Mouse (Mus musculus): ENCODE results near the gene Olfr702. TPM values are rescaled to one million over a fixed set of nuclear protein-coding genes. Genes with fewer than 3 reads are reported as not detected.

The Olfr702 gene
- not detected in 2 replicates for polyA plus RNA-seq (2015; fragmentation: Nextera tagmentation; extraction: Ambion mirVana)

GRCm38 (mm10) chr7:106833793-106834192 is at the start of gene Olfr702:
Gene Olfr702 (minus strand): TSS chr7:106833893.
- H3K4me1 ChIP-seq: no peaks in the 10 kb centered on the region
- no peak within 1 kb of the TSS for H3K9ac ChIP-seq (replicated peaks)
- no peak within 1 kb of the TSS for H3K4me2 ChIP-seq (replicated peaks)
- no peaks in the 10 kb centered on the region for H3K27me3 ChIP-seq
- no peak within 1 kb of the TSS for H3K4me3 ChIP-seq
- H3K36me3 ChIP-seq: no peaks in the 10 kb centered on the region
- H3K27ac ChIP-seq (replicated peaks): no peak within 1 kb of the TSS
- H3K9me3 ChIP-seq: no peaks in the 10 kb centered on the region
- ATAC-seq (replicated peaks): no peak

GRCm38 (mm10) chr7:106876791-106877190 is 43.1 kb upstream of the Olfr702 start, which contains the start of gene Olfr705:
Gene Olfr705 (minus strand): TSS chr7:106876891.
- H3K4me1 ChIP-seq: no peaks in the 10 kb centered on the region
- no peak within 1 kb of the TSS for H3K4me2 ChIP-seq (replicated peaks)
- H3K4me3 ChIP-seq: no peak within 1 kb of the TSS
- no peak within 1 kb of the TSS for H3K9ac ChIP-seq (replicated peaks)
- no peak within 1 kb of the TSS for H3K27ac ChIP-seq (replicated peaks)
- ATAC-seq (replicated peaks): no peak
- H3K27me3 ChIP-seq: no peaks in the 10 kb centered on the region
- H3K9me3 ChIP-seq: no peaks in the 10 kb centered on the region
- no peaks in the 10 kb centered on the region for H3K36me3 ChIP-seq
- WGBS: 78% methylated on average over 3 of the region's 3 CpGs

- Histone ChIP-seq H3K4me2 (replicated peaks) (no peak within 1 kb of the TSS), H3K9ac (replicated peaks) (no peak within 1 kb of the TSS), H3K4me1 (no peaks in the 10 kb centered on the region), H3K36me3 (no peaks in the 10 kb centered on the region), H3K27ac (replicated peaks) (no peak within 1 kb of the TSS), H3K9me3 (no peaks in the 10 kb centered on the region), H3K27me3 (no peaks in the 10 kb centered on the region), H3K4me3 (no peak within 1 kb of the TSS)
- ATAC-seq (replicated peaks): no peak
Measured at GRCm38 (mm10) chr7:106862885-106863284, 29.2 kb upstream of the Olfr702 start, which contains the start of gene Olfr704. Gene Olfr704 (plus strand): TSS chr7:106863185.

GRCm38 (mm10) chr7:106843060-106843459 is 9.4 kb upstream of the Olfr702 start, which contains the start of gene Olfr703:
Gene Olfr703 (plus strand): TSS chr7:106843360.
- Histone ChIP-seq H3K36me3 (no peaks in the 10 kb centered on the region), H3K27me3 (no peaks in the 10 kb centered on the region), H3K4me2 (replicated peaks) (no peak within 1 kb of the TSS), H3K4me3 (no peak within 1 kb of the TSS), H3K9me3 (no peaks in the 10 kb centered on the region; the same call in 1 of the 2 replicates), H3K9ac (replicated peaks) (no peak within 1 kb of the TSS), H3K4me1 (no peaks in the 10 kb centered on the region), H3K27ac (replicated peaks) (no peak within 1 kb of the TSS)
- no peak for ATAC-seq (replicated peaks)
- WGBS: 73% methylated on average over 2 of the region's 2 CpGs

GRCm38 (mm10) chr7:106818414-106818813 is 15.3 kb downstream of the Olfr702 start:
- H3K4me3 ChIP-seq: no peak overlapping the region
- ATAC-seq (replicated peaks): no peak
- no peaks in the 10 kb centered on the region for H3K27me3 ChIP-seq
- no peaks in the 10 kb centered on the region for H3K9me3 ChIP-seq
- H3K27ac ChIP-seq (replicated peaks): no peak overlapping the region
- no peak overlapping the region for H3K4me2 ChIP-seq (replicated peaks)
- H3K4me1 ChIP-seq: no peaks in the 10 kb centered on the region
- no peaks in the 10 kb centered on the region for H3K36me3 ChIP-seq
- H3K9ac ChIP-seq (replicated peaks): no peak overlapping the region

DNA sequence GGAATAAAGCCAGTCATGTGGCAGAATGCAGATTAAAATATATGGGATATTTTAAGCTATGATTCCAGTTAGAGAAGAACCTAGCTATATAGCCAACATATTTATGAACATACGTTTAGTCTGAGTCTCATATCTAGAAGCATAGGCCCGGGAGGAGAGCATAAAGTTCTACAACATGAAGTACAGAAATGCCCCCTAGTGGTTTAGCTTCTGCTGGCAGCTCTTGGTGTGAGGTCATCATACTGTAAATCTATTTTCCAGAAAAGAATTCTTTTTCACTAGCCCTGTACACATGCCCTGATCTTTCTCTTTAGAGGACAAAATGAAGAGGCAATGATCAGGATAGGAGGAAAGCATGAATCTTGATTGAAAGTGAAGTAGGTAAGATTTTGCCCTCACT is 17.9 kb downstream of the Olfr702 start:
- H3K27me3 ChIP-seq: no peaks in the 10 kb centered on the region
- H3K9me3 ChIP-seq: no peaks in the 10 kb centered on the region
- H3K4me1 ChIP-seq: no peaks in the 10 kb centered on the region
- no peak overlapping the region for H3K27ac ChIP-seq (replicated peaks)
- no peak overlapping the region for H3K9ac ChIP-seq (replicated peaks)
- WGBS: 67% methylated on average over 2 of the region's 2 CpGs
- H3K4me2 ChIP-seq (replicated peaks): no peak overlapping the region
- ATAC-seq (replicated peaks): no peak
- H3K36me3 ChIP-seq: no peaks in the 10 kb centered on the region
- H3K4me3 ChIP-seq: no peak overlapping the region

DNA sequence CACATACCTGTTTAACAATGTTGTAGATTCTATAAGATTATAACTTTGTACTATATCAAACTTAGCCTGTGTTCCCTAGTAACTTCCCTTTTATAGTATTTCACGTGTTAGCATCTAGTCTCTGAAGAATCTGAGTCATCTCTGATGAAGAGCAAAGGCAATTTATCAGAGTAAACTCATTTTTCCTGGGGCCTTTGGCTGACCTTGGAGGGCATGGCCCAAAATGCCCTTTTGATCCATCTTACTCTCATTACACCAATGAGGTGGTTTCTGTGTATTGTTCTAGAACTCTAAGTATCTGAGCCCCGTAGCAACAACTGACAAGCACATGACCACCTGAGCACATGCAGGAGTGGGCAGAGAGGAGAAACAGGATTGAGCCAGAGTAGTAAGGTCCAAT is 19.9 kb downstream of the Olfr702 start, which contains the start of gene Olfr701:
Gene Olfr701, plus strand, starts transcription at position 301 of the 400 bp plus-strand sequence.
- H3K9me3 ChIP-seq: no peaks in the 10 kb centered on the region

GRCm38 (mm10) chr7:106808734-106809133 is 25.0 kb downstream of the Olfr702 start, which contains the start of gene Olfr700:
Gene Olfr700 (minus strand): TSS chr7:106808834.
- H3K4me1 ChIP-seq: no peaks in the 10 kb centered on the region
- ATAC-seq (replicated peaks): no peak
- no peak within 1 kb of the TSS for H3K4me3 ChIP-seq
- no peaks in the 10 kb centered on the region for H3K9me3 ChIP-seq
- WGBS: 92% methylated on average over 1 of the region's 1 CpGs
- H3K27ac ChIP-seq (replicated peaks): no peak within 1 kb of the TSS
- no peak within 1 kb of the TSS for H3K4me2 ChIP-seq (replicated peaks)
- no peaks in the 10 kb centered on the region for H3K36me3 ChIP-seq
- no peaks in the 10 kb centered on the region for H3K27me3 ChIP-seq
- H3K9ac ChIP-seq (replicated peaks): no peak within 1 kb of the TSS

More for the DNA sequence above, 19.9 kb downstream of the Olfr702 start, which contains the start of gene Olfr701:
- Histone ChIP-seq H3K27ac (replicated peaks) (no peak within 1 kb of the TSS), H3K4me3 (no peak within 1 kb of the TSS), H3K36me3 (no peaks in the 10 kb centered on the region), H3K4me2 (replicated peaks) (no peak within 1 kb of the TSS), H3K4me1 (no peaks in the 10 kb centered on the region), H3K9ac (replicated peaks) (no peak within 1 kb of the TSS), H3K27me3 (no peaks in the 10 kb centered on the region)
- WGBS: 66% methylated on average over 2 of the region's 2 CpGs
- ATAC-seq (replicated peaks): no peak

- no peak within 1 kb of the TSS for H3K4me3 ChIP-seq
- no peak within 1 kb of the TSS for H3K4me2 ChIP-seq (replicated peaks)
- no peaks in the 10 kb centered on the region for H3K36me3 ChIP-seq
- ATAC-seq (replicated peaks): no peak
- 98% methylated on average over 1 of the region's 1 CpGs for WGBS
- no peak within 1 kb of the TSS for H3K9ac ChIP-seq (replicated peaks)
- no peaks in the 10 kb centered on the region for H3K27me3 ChIP-seq
- H3K9me3 ChIP-seq: no peaks in the 10 kb centered on the region
- no peak within 1 kb of the TSS for H3K27ac ChIP-seq (replicated peaks)
- H3K4me1 ChIP-seq: no peaks in the 10 kb centered on the region
Measured at GRCm38 (mm10) chr7:106793098-106793497, 40.6 kb downstream of the Olfr702 start, which contains the start of gene Olfr699. Gene Olfr699 (minus strand): TSS chr7:106793198.

DNA sequence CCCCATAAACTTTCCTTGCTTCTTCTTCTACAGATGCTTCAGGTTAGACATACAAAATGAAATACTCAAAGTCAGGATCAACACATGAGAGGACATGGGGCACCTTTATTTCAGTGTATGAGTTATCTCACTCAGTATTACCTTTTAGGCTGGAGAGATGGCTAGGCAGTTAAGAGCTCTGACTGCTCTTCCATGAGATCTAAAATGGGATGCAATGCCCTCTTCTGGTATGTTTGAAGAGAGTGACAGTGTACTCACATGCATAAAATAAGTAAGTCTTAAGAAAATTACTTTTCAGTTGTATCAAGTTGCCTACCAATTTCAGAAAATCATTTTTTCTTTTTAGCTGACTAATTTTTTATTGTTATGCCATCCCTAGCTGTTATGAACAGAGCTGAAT is 45.4 kb downstream of the Olfr702 start:
- Histone ChIP-seq H3K4me2 (replicated peaks) (no peak overlapping the region), H3K4me3 (no peak overlapping the region), H3K9ac (replicated peaks) (no peak overlapping the region), H3K27me3 (no peaks in the 10 kb centered on the region), H3K27ac (replicated peaks) (no peak overlapping the region), H3K36me3 (no peaks in the 10 kb centered on the region), H3K4me1 (no peaks in the 10 kb centered on the region), H3K9me3 (no peaks in the 10 kb centered on the region)
- ATAC-seq (replicated peaks): no peak

Other genes starting within 250 kb of the Olfr702 start
- gene Olfr693, start 153.3 kb downstream of the Olfr702 start, polyA plus RNA-seq (2015; fragmentation: Nextera tagmentation; extraction: Ambion mirVana): not detected in 2 replicates
- not detected in 2 replicates for gene Olfr694, start 142.1 kb downstream of the Olfr702 start, polyA plus RNA-seq (2015; fragmentation: Nextera tagmentation; extraction: Ambion mirVana)
- gene Olfr695, start 117.5 kb downstream of the Olfr702 start, polyA plus RNA-seq (2015; fragmentation: Nextera tagmentation; extraction: Ambion mirVana): not detected in 2 replicates
- gene Olfr697, start 91.5 kb downstream of the Olfr702 start, polyA plus RNA-seq (2015; fragmentation: Nextera tagmentation; extraction: Ambion mirVana): not detected in 2 replicates
- gene Olfr698, start 78.5 kb downstream of the Olfr702 start, polyA plus RNA-seq (2015; fragmentation: Nextera tagmentation; extraction: Ambion mirVana): not detected in 2 replicates
- gene Olfr699, start 40.7 kb downstream of the Olfr702 start, polyA plus RNA-seq (2015; fragmentation: Nextera tagmentation; extraction: Ambion mirVana): not detected in 2 replicates
- gene Olfr700, start 25.1 kb downstream of the Olfr702 start, polyA plus RNA-seq (2015; fragmentation: Nextera tagmentation; extraction: Ambion mirVana): not detected in 2 replicates
- gene Olfr701, start 19.8 kb downstream of the Olfr702 start, polyA plus RNA-seq (2015; fragmentation: Nextera tagmentation; extraction: Ambion mirVana): not detected in 2 replicates
- not detected in 2 replicates for gene Olfr703, start 9.5 kb upstream of the Olfr702 start, polyA plus RNA-seq (2015; fragmentation: Nextera tagmentation; extraction: Ambion mirVana)
- gene Olfr704, start 29.3 kb upstream of the Olfr702 start, polyA plus RNA-seq (2015; fragmentation: Nextera tagmentation; extraction: Ambion mirVana): not detected in 2 replicates
- not detected in 2 replicates for gene Olfr705, start 43.0 kb upstream of the Olfr702 start, polyA plus RNA-seq (2015; fragmentation: Nextera tagmentation; extraction: Ambion mirVana)
- not detected in 2 replicates for gene Olfr706, start 54.3 kb upstream of the Olfr702 start, polyA plus RNA-seq (2015; fragmentation: Nextera tagmentation; extraction: Ambion mirVana)
- not detected in 2 replicates for gene Olfr707, start 67.3 kb upstream of the Olfr702 start, polyA plus RNA-seq (2015; fragmentation: Nextera tagmentation; extraction: Ambion mirVana)
- gene Olfr1532-ps1, start 74.1 kb upstream of the Olfr702 start, polyA plus RNA-seq (2015; fragmentation: Nextera tagmentation; extraction: Ambion mirVana): not detected in 2 replicates
- gene Olfr709-ps1, start 98.3 kb upstream of the Olfr702 start, polyA plus RNA-seq (2015; fragmentation: Nextera tagmentation; extraction: Ambion mirVana): not detected in 2 replicates
- gene Olfr710, start 114.4 kb upstream of the Olfr702 start, polyA plus RNA-seq (2015; fragmentation: Nextera tagmentation; extraction: Ambion mirVana): not detected in 2 replicates
- gene Olfr6, start 130.0 kb upstream of the Olfr702 start, polyA plus RNA-seq (2015; fragmentation: Nextera tagmentation; extraction: Ambion mirVana): not detected in 2 replicates
- not detected in 2 replicates for gene Olfr711, start 141.6 kb upstream of the Olfr702 start, polyA plus RNA-seq (2015; fragmentation: Nextera tagmentation; extraction: Ambion mirVana)
- gene Olfr2, start 172.2 kb upstream of the Olfr702 start, polyA plus RNA-seq (2015; fragmentation: Nextera tagmentation; extraction: Ambion mirVana): not detected in 2 replicates
- not detected in 2 replicates for gene Olfr713, start 197.3 kb upstream of the Olfr702 start, polyA plus RNA-seq (2015; fragmentation: Nextera tagmentation; extraction: Ambion mirVana)
- gene Olfr714, start 237.1 kb upstream of the Olfr702 start, polyA plus RNA-seq (2015; fragmentation: Nextera tagmentation; extraction: Ambion mirVana): not detected in 2 replicates

All from forebrain, embryonic 15.5 days (tissue).